ENCODE assay signal across 24 mouse cellular contexts in genomic region chrX:152191266-152191665, GRCm38 (mm10).
"Had no signal": no experiment of that assay in that cellular context is flagged by ENCODE, and none has a peak within 500 bp of the region (broad histone marks: within the 10 kb centered on the region; RNA-seq: fewer than 3 reads in every experiment).

No protein-coding gene starts in this region.

- H3K4me3 ChIP-seq: heart, adult 2 months; heart, embryonic 13.5 days; heart, embryonic 15.5 days; hindbrain, embryonic 13.5 days; hindbrain, embryonic 15.5 days; kidney, embryonic 15.5 days; limb, embryonic 13.5 days; limb, embryonic 15.5 days; liver, embryonic 12.5 days had no signal

- DNase-seq: gastrocnemius, postnatal 14 days; gastrocnemius, postnatal 36 days; heart, adult 2 months; heart, postnatal 14 days; heart, postnatal 36 days; kidney, adult 11 months; kidney, adult 2 months; kidney, adult 9 months; kidney, postnatal 14 days; kidney, postnatal 36 days; layer of hippocampus, adult 9-11 months; layer of hippocampus, postnatal 36 days; left cerebral cortex, postnatal 4 days had no signal

- H3K9me3 ChIP-seq: heart, embryonic 13.5 days; heart, embryonic 15.5 days; hindbrain, embryonic 15.5 days; kidney, embryonic 15.5 days; limb, embryonic 13.5 days; limb, embryonic 15.5 days; liver, embryonic 12.5 days had no signal

- H3K36me3 ChIP-seq: heart, embryonic 13.5 days; heart, embryonic 15.5 days; hindbrain, embryonic 13.5 days; hindbrain, embryonic 15.5 days; kidney, embryonic 15.5 days; limb, embryonic 13.5 days; limb, embryonic 15.5 days; liver, embryonic 12.5 days had no signal

- H3K4me1 ChIP-seq: heart, embryonic 13.5 days; heart, embryonic 15.5 days; hindbrain, embryonic 13.5 days; hindbrain, embryonic 15.5 days; kidney, embryonic 15.5 days; limb, embryonic 13.5 days; limb, embryonic 15.5 days; liver, embryonic 12.5 days had no signal

- H3K27ac ChIP-seq: heart, adult 2 months; heart, embryonic 13.5 days; heart, embryonic 15.5 days; hindbrain, embryonic 13.5 days; hindbrain, embryonic 15.5 days; hindbrain, postnatal 0 days; kidney, embryonic 15.5 days; kidney, postnatal 0 days; limb, embryonic 13.5 days; limb, embryonic 15.5 days; liver, embryonic 12.5 days; liver, embryonic 14.5 days had no signal
